In genomic region chr7:27650949-27651348, GRCm38 (mm10) we compare ENCODE assay signal across 8 mouse cellular contexts. TPM values are rescaled to one million over a fixed set of nuclear protein-coding genes. Genes with fewer than 3 reads are reported as not detected.
A peak's percentile ranks its signal among the peaks of the same experiment; 100 is the strongest.
DNase-seq lines count a peak whose midpoint lies in the region; ATAC-seq lines count a peak whose summit lies in the region.

No protein-coding gene starts in this region.

- 0 out of 2 replicates have a peak, but pooled peaks cover 4% of the 10 kb centered on the region for H3K4me1 ChIP-seq in midbrain, embryonic 11.5 days (ENCODE audit: control insufficient read depth, insufficient read depth, low read length)
- peaks cover 26% of the 10 kb centered on the region for H3K4me1 ChIP-seq in midbrain, embryonic 16.5 days (ENCODE audit: control insufficient read depth, insufficient read depth, low read length)
- H3K4me1 ChIP-seq in intestine, embryonic 15.5 days (replicated peaks): peaks cover 7% of the 10 kb centered on the region; the same call in 1 of the 2 replicates
- peaks cover 11% of the 10 kb centered on the region; the same call in 1 of the 2 replicates for H3K4me1 ChIP-seq in midbrain, embryonic 14.5 days (ENCODE audit: control insufficient read depth, insufficient read depth, low read length)

- H3K4me2 ChIP-seq in midbrain, embryonic 11.5 days: 0 out of 2 replicates have a peak overlapping the region, but pooled peaks have one; percentile 10
- no peak overlapping the region for H3K4me2 ChIP-seq in midbrain, embryonic 16.5 days (ENCODE audit: low read length)
- no peak overlapping the region for H3K4me2 ChIP-seq in intestine, embryonic 15.5 days (replicated peaks)
- no peak overlapping the region for H3K4me2 ChIP-seq in midbrain, embryonic 14.5 days (ENCODE audit: low read length)

- 6% methylated on average over 10 of the region's 10 CpGs for WGBS in midbrain, embryonic 11.5 days
- 7% methylated on average over 10 of the region's 10 CpGs for WGBS in midbrain, embryonic 16.5 days
- 5% methylated on average over 10 of the region's 10 CpGs for WGBS in intestine, embryonic 15.5 days
- WGBS in midbrain, embryonic 14.5 days: 7% methylated on average over 10 of the region's 10 CpGs

- intact Hi-C loops in left cerebral cortex, postnatal 25 days (cut with DNase I): loop anchor here (1.0 to 2.0 kb wide), 2 partner anchors 34 to 74 kb away; no protein-coding TSS in a partner anchor

- no peak for ATAC-seq in midbrain, embryonic 11.5 days (ENCODE audit: low FRiP score)
- ATAC-seq in midbrain, embryonic 16.5 days: no peak
- ATAC-seq in intestine, embryonic 15.5 days: peak; percentile 44; the same call in 1 of the 2 replicates
- no peak for ATAC-seq in midbrain, embryonic 14.5 days (ENCODE audit: low FRiP score, low TSS enrichment)

- H3K9ac ChIP-seq in midbrain, embryonic 11.5 days (ENCODE audit: low read length): no peak overlapping the region
- H3K9ac ChIP-seq in midbrain, embryonic 16.5 days (ENCODE audit: low read depth, low read length): no peak overlapping the region
- H3K9ac ChIP-seq in intestine, embryonic 15.5 days: no peak overlapping the region
- H3K9ac ChIP-seq in midbrain, embryonic 14.5 days (replicated peaks; ENCODE audit: low read length): no peak overlapping the region

- no peak overlapping the region for H3K27ac ChIP-seq in midbrain, embryonic 11.5 days (ENCODE audit: low read depth, low read length)
- H3K27ac ChIP-seq in midbrain, embryonic 16.5 days (ENCODE audit: low read length): no peak overlapping the region
- H3K27ac ChIP-seq in intestine, embryonic 15.5 days: no peak overlapping the region
- no peak overlapping the region for H3K27ac ChIP-seq in midbrain, embryonic 14.5 days (replicated peaks; ENCODE audit: low read depth, low read length)

- DNase-seq in midbrain, embryonic 11.5 days (ENCODE audit: low spot score, missing footprints): peak; percentile 99
- DNase-seq in cerebellum, postnatal 10 days: peak; percentile 92 to 95
- peak; percentile 49 to 68 for DNase-seq in frontal cortex, postnatal 14 days (ENCODE audit: low spot score in 2 of 2)
- DNase-seq in left cerebral cortex, postnatal 25 days (ENCODE audit: low spot score in 2 of 2): peak; percentile 74 to 91
- DNase-seq in midbrain, embryonic 14.5 days: peak; percentile 87
- peak; percentile 78 for DNase-seq in splenic B cell, adult 2 months (ENCODE audit: low read depth, low spot score)

- no peaks in the 10 kb centered on the region for H3K36me3 ChIP-seq in midbrain, embryonic 11.5 days (ENCODE audit: control insufficient read depth, insufficient read depth, low read length)
- H3K36me3 ChIP-seq in midbrain, embryonic 16.5 days (ENCODE audit: control insufficient read depth, insufficient read depth, low read length): no peaks in the 10 kb centered on the region
- no peaks in the 10 kb centered on the region for H3K36me3 ChIP-seq in intestine, embryonic 15.5 days
- peaks cover 3% of the 10 kb centered on the region; the same call in 1 of the 2 replicates for H3K36me3 ChIP-seq in midbrain, embryonic 14.5 days (ENCODE audit: control insufficient read depth, insufficient read depth, low read length)
- no peaks in the 10 kb centered on the region for H3K36me3 ChIP-seq in splenic B cell, adult 2 months (ENCODE audit: control insufficient read depth, insufficient read depth, low read length, poor library complexity, severe bottlenecking)

- no peaks in the 10 kb centered on the region for H3K9me3 ChIP-seq in midbrain, embryonic 11.5 days (ENCODE audit: control insufficient read depth, low read length)
- no peaks in the 10 kb centered on the region for H3K9me3 ChIP-seq in midbrain, embryonic 16.5 days (replicated peaks; ENCODE audit: control insufficient read depth, low read length, poor library complexity, severe bottlenecking)
- no peaks in the 10 kb centered on the region for H3K9me3 ChIP-seq in intestine, embryonic 15.5 days
- no peaks in the 10 kb centered on the region for H3K9me3 ChIP-seq in midbrain, embryonic 14.5 days (ENCODE audit: control insufficient read depth, low read length)

- peaks cover 21% of the 10 kb centered on the region for H3K27me3 ChIP-seq in midbrain, embryonic 11.5 days (ENCODE audit: control insufficient read depth, insufficient read depth, low read length)
- no peaks in the 10 kb centered on the region for H3K27me3 ChIP-seq in midbrain, embryonic 16.5 days (ENCODE audit: control insufficient read depth, insufficient read depth, low read depth, low read length)
- peaks cover 42% of the 10 kb centered on the region for H3K27me3 ChIP-seq in intestine, embryonic 15.5 days (replicated peaks)
- no peaks in the 10 kb centered on the region for H3K27me3 ChIP-seq in midbrain, embryonic 14.5 days (ENCODE audit: control insufficient read depth, insufficient read depth, low read length)
- H3K27me3 ChIP-seq in splenic B cell, adult 2 months (ENCODE audit: control insufficient read depth, insufficient read depth, low read length, poor library complexity, severe bottlenecking): no peaks in the 10 kb centered on the region

- no peak overlapping the region for H3K4me3 ChIP-seq in midbrain, embryonic 11.5 days (ENCODE audit: low read depth, low read length)
- no peak overlapping the region for H3K4me3 ChIP-seq in midbrain, embryonic 16.5 days (ENCODE audit: low read depth, low read length)
- no peak overlapping the region for H3K4me3 ChIP-seq in intestine, embryonic 15.5 days (replicated peaks)
- no peak overlapping the region for H3K4me3 ChIP-seq in midbrain, embryonic 14.5 days (replicated peaks; ENCODE audit: low read depth, low read length)

RNA-seq across cellular contexts. Expression of gene Ttc9b, which starts 2.8 kb away (rescaled TPM):
- polyA plus RNA-seq in midbrain, embryonic 11.5 days (2014; fragmentation: Nextera tagmentation; extraction: Ambion mirVana): 9.3 and 10.2 TPM in 2 replicates
- polyA plus RNA-seq in midbrain, embryonic 16.5 days (2015; fragmentation: Nextera tagmentation; extraction: Ambion mirVana): 75.0 and 84.4 TPM in 2 replicates
- polyA plus RNA-seq in intestine, embryonic 15.5 days (2015; fragmentation: Nextera tagmentation; extraction: Ambion mirVana): 2.3 and 2.5 TPM in 2 replicates
- total RNA-seq in left cerebral cortex, postnatal 25 days (2021): 100 to 1,000 TPM; 137 to 140 TPM
- 71.3 and 104 TPM in 2 replicates for polyA plus RNA-seq in midbrain, embryonic 14.5 days (2014; fragmentation: Nextera tagmentation; extraction: Ambion mirVana)

RNA-seq across cellular contexts. Expression of gene Map3k10, which starts 23.4 kb away (rescaled TPM):
- 5.1 and 8.8 TPM in 2 replicates for polyA plus RNA-seq in midbrain, embryonic 11.5 days (2014; fragmentation: Nextera tagmentation; extraction: Ambion mirVana)
- polyA plus RNA-seq in midbrain, embryonic 16.5 days (2015; fragmentation: Nextera tagmentation; extraction: Ambion mirVana): 15.4 and 16.9 TPM in 2 replicates
- polyA plus RNA-seq in intestine, embryonic 15.5 days (2015; fragmentation: Nextera tagmentation; extraction: Ambion mirVana): 5.6 and 5.8 TPM in 2 replicates
- total RNA-seq in left cerebral cortex, postnatal 25 days (2021): 100 to 1,000 TPM; 225 to 229 TPM
- polyA plus RNA-seq in midbrain, embryonic 14.5 days (2014; fragmentation: Nextera tagmentation; extraction: Ambion mirVana): 19.0 and 24.0 TPM in 2 replicates

RNA-seq across cellular contexts. Expression of gene Zfp607b, which starts 38.2 kb away (rescaled TPM):
- 8.6 and 9.3 TPM in 2 replicates for polyA plus RNA-seq in midbrain, embryonic 11.5 days (2014; fragmentation: Nextera tagmentation; extraction: Ambion mirVana)
- 16.7 and 19.1 TPM in 2 replicates for polyA plus RNA-seq in midbrain, embryonic 16.5 days (2015; fragmentation: Nextera tagmentation; extraction: Ambion mirVana)
- polyA plus RNA-seq in intestine, embryonic 15.5 days (2015; fragmentation: Nextera tagmentation; extraction: Ambion mirVana): 2.8 and 3.3 TPM in 2 replicates
- total RNA-seq in left cerebral cortex, postnatal 25 days (2021): 10 to 100 TPM in 1 of 2 experiments, 1 to 10 TPM in 1; 9.4 to 10.5 TPM
- 15.1 and 15.5 TPM in 2 replicates for polyA plus RNA-seq in midbrain, embryonic 14.5 days (2014; fragmentation: Nextera tagmentation; extraction: Ambion mirVana)

RNA-seq across cellular contexts. Expression of gene Akt2, which starts 59.6 kb away (rescaled TPM):
- 62.6 and 69.0 TPM in 2 replicates for polyA plus RNA-seq in midbrain, embryonic 11.5 days (2014; fragmentation: Nextera tagmentation; extraction: Ambion mirVana)
- 49.9 and 57.0 TPM in 2 replicates for polyA plus RNA-seq in midbrain, embryonic 16.5 days (2015; fragmentation: Nextera tagmentation; extraction: Ambion mirVana)
- polyA plus RNA-seq in intestine, embryonic 15.5 days (2015; fragmentation: Nextera tagmentation; extraction: Ambion mirVana): 68.4 and 71.1 TPM in 2 replicates
- 100 to 1,000 TPM; 123 to 139 TPM for total RNA-seq in left cerebral cortex, postnatal 25 days (2021)
- 51.0 and 67.0 TPM in 2 replicates for polyA plus RNA-seq in midbrain, embryonic 14.5 days (2014; fragmentation: Nextera tagmentation; extraction: Ambion mirVana)
